Mouse (Mus musculus) forebrain, embryonic 11.5 days (tissue): Measurements from ENCODE around the gene Hoxa3. TPM values are rescaled to one million over a fixed set of nuclear protein-coding genes. Genes with fewer than 3 reads are reported as not detected.

Source experiments
- ATAC-seq: fragments of 200-750 bp; cut with Nextera tagmentation; replicated peaks from 2 replicates; pipeline ENCODE4 v1.8.0; 2017; ENCODE audit warnings: moderate TSS enrichment; ENCODE audit not compliant: low FRiP score
- DNase-seq: peaks from one replicate; pipeline ENCODE4 v3.0.0-alpha.2; 2017; ENCODE audit warnings: low spot score
- H3K27ac ChIP-seq: fragments of 300-500 bp; sonication (generic); 2 replicates; pipeline ENCODE4 v1.5.1; 2014; ENCODE audit warnings: low read depth, low read length
- H3K27me3 ChIP-seq: fragments of 300-500 bp; sonication (generic); 2 replicates; pipeline ENCODE4 v1.6.1; 2014; ENCODE audit warnings: mild to moderate bottlenecking, low read length, mixed read lengths; ENCODE audit not compliant: control insufficient read depth, insufficient read depth
- H3K36me3 ChIP-seq: fragments of 300-500 bp; sonication (generic); 2 replicates; pipeline ENCODE4 v1.6.1; 2014; ENCODE audit warnings: mild to moderate bottlenecking, low read length, moderate library complexity, mixed read lengths; ENCODE audit not compliant: control insufficient read depth, insufficient read depth
- H3K4me1 ChIP-seq: fragments of 300-500 bp; sonication (generic); replicated peaks from 2 replicates; pipeline ENCODE4 v1.6.1; 2014; ENCODE audit warnings: low read length, mixed read lengths; ENCODE audit not compliant: control insufficient read depth, insufficient read depth
- H3K4me2 ChIP-seq: fragments of 300-500 bp; sonication (generic); 2 replicates; pipeline ENCODE4 v1.6.1; 2014; ENCODE audit warnings: low read depth, mild to moderate bottlenecking, low read length, moderate library complexity, mixed read lengths; ENCODE audit not compliant: severe bottlenecking
- H3K4me3 ChIP-seq: fragments of 300-500 bp; sonication (generic); 2 replicates; pipeline ENCODE4 v1.5.1; 2014; ENCODE audit warnings: low read depth, low read length
- H3K9ac ChIP-seq: fragments of 300-500 bp; sonication (generic); 2 replicates; pipeline ENCODE4 v1.6.1; 2014; ENCODE audit warnings: low read length
- H3K9me3 ChIP-seq: fragments of 300-500 bp; sonication (generic); 2 replicates; pipeline ENCODE4 v1.6.1; 2016; ENCODE audit warnings: low read length, mixed read lengths; ENCODE audit not compliant: control insufficient read depth
- WGBS: fragments of 180-500 bp; shearing (Covaris S2); extraction: QIAGEN DNeasy Blood & Tissue Kit; methylation state at CpG from one replicate; pipeline ENCODE4 v1.1.7; 2014; 5-methylcytosine and 5-hydroxymethylcytosine counted together
- polyA plus RNA-seq: library from polyadenylated mRNA; unstranded; fragments of >200 nt; fragmentation: Nextera tagmentation; extraction: Ambion mirVana; gene quantifications from 2 replicates; pipeline ENCODE4 v1.2.1, GENCODE M21; 2014

Gene Hoxa3
- polyA plus RNA-seq, 1 experiment from 2014 or later = not detected

GRCm38 (mm10) chr6:52189909-52190308 lies 23.2 kb downstream of the Hoxa3 start:
- Histone ChIP-seq H3K36me3 (no peaks in the 10 kb centered on the region), H3K9me3 (no peaks in the 10 kb centered on the region), H3K9ac (no peak overlapping the region), H3K4me1 (peaks cover 10% of the 10 kb centered on the region; the same call in 1 of the 2 replicates), H3K27me3 (peaks cover 100% of the 10 kb centered on the region), H3K4me2 (no peak overlapping the region), H3K4me3 (no peak overlapping the region), H3K27ac (no peak overlapping the region)
- peak; percentile 54 for DNase-seq
- no peak for ATAC-seq
- 5% methylated on average over 8 of the region's 8 CpGs for WGBS

DNA sequence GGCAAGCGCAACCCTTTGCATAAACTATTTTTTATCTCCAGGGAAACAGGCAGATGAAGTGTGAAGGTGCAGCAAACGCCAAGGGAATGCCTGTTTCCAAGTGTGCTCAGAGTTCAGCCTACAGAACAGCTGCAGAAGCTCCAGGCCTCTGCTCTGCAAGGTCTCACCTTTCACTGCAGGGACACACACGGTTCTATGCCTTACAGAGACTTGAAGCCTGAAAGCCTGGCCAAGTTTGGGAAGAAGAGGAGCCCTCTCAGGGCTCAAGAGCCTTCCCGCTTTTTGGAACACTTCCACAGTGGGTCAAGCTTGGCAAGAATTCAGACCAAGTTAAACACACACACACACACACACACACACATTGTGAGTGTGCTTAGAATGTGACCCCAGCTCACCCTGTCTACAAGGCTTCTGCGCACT lies 24.0 kb downstream of the Hoxa3 start:
- no peaks in the 10 kb centered on the region for H3K36me3 ChIP-seq
- no peaks in the 10 kb centered on the region for H3K9me3 ChIP-seq
- no peak overlapping the region for H3K4me3 ChIP-seq
- peaks cover 100% of the 10 kb centered on the region for H3K27me3 ChIP-seq
- DNase-seq (peak; percentile 52), ATAC-seq (no peak)
- no peak overlapping the region for H3K27ac ChIP-seq
- WGBS = 7% methylated on average over 5 of the region's 5 CpGs
- H3K4me2 ChIP-seq = no peak overlapping the region
- H3K9ac ChIP-seq = no peak overlapping the region
- peaks cover 10% of the 10 kb centered on the region; the same call in 1 of the 2 replicates for H3K4me1 ChIP-seq

- no peak overlapping the region for H3K9ac ChIP-seq
- no peak overlapping the region for H3K4me2 ChIP-seq
- 0% methylated on average over 1 of the region's 1 CpGs for WGBS
- no peaks in the 10 kb centered on the region for H3K36me3 ChIP-seq
- peak; percentile 41 for DNase-seq
- H3K4me3 ChIP-seq = no peak overlapping the region
- peaks cover 4% of the 10 kb centered on the region; the same call in 1 of the 2 replicates for H3K4me1 ChIP-seq
- H3K9me3 ChIP-seq = no peaks in the 10 kb centered on the region
- peaks cover 100% of the 10 kb centered on the region for H3K27me3 ChIP-seq
- H3K27ac ChIP-seq = no peak overlapping the region
- ATAC-seq = no peak
Measured at GRCm38 (mm10) chr6:52186500-52186899, 26.6 kb downstream of the Hoxa3 start.

DNA sequence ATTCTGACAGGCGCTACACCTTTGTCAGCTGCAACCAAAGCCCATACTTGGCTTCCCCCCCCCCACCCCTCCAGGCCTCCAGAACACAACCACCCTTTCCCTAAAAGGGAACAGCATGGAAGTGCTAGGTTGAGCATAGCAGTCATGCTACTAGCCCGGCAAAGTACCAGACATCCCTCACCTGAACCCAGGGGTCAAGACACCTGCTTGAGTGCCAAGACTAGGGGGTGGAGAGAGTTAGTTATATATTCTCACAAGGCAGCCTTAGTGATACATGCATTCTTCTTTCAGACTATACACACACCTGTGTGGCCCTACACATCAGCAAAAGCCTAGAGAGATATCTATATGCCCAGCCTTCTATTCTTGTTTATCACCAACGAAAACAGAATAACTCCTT lies 27.3 kb downstream of the Hoxa3 start:
- Histone ChIP-seq H3K36me3 (no peaks in the 10 kb centered on the region), H3K4me1 (no peaks in the 10 kb centered on the region), H3K4me2 (no peak overlapping the region), H3K9me3 (no peaks in the 10 kb centered on the region), H3K27ac (no peak overlapping the region), H3K9ac (no peak overlapping the region), H3K4me3 (no peak overlapping the region), H3K27me3 (peaks cover 100% of the 10 kb centered on the region)
- 6% methylated on average over 3 of the region's 3 CpGs for WGBS
- DNase-seq (peak; percentile 46), ATAC-seq (no peak)

- Histone ChIP-seq H3K4me2 (no peak overlapping the region), H3K9me3 (no peaks in the 10 kb centered on the region), H3K4me1 (no peaks in the 10 kb centered on the region), H3K4me3 (no peak overlapping the region), H3K9ac (no peak overlapping the region), H3K27me3 (peaks cover 100% of the 10 kb centered on the region), H3K27ac (no peak overlapping the region), H3K36me3 (no peaks in the 10 kb centered on the region)
- 2% methylated on average over 19 of the region's 19 CpGs for WGBS
- DNase-seq (peak; percentile 44), ATAC-seq (no peak)
Measured at GRCm38 (mm10) chr6:52185222-52185621, 27.9 kb downstream of the Hoxa3 start.

DNA sequence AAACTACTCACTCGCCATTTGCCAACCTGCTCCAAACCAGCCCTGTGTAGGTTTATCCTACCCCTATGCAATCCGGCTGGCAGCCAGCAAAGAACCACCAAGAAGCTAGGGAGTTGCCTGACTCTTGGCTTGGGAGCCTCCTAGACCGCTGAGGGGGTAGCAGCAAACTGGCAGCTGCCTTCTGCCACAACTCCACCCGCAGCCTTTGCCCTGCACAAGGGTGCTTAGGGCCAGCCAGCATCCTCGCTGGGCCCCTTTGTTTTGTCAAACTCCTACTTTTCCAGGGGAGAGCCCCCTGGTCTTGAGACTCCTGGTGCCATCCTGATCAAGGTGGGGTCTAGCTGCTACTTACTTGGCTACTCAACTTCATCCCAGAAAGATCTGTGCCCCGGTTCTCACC lies 28.5 kb downstream of the Hoxa3 start:
- Histone ChIP-seq H3K4me1 (no peaks in the 10 kb centered on the region), H3K27ac (no peak overlapping the region), H3K27me3 (peaks cover 100% of the 10 kb centered on the region), H3K4me3 (no peak overlapping the region), H3K36me3 (no peaks in the 10 kb centered on the region), H3K9me3 (no peaks in the 10 kb centered on the region), H3K9ac (no peak overlapping the region), H3K4me2 (no peak overlapping the region)
- DNase-seq = peak; percentile 47
- no peak for ATAC-seq
- 3% methylated on average over 6 of the region's 6 CpGs for WGBS

DNA sequence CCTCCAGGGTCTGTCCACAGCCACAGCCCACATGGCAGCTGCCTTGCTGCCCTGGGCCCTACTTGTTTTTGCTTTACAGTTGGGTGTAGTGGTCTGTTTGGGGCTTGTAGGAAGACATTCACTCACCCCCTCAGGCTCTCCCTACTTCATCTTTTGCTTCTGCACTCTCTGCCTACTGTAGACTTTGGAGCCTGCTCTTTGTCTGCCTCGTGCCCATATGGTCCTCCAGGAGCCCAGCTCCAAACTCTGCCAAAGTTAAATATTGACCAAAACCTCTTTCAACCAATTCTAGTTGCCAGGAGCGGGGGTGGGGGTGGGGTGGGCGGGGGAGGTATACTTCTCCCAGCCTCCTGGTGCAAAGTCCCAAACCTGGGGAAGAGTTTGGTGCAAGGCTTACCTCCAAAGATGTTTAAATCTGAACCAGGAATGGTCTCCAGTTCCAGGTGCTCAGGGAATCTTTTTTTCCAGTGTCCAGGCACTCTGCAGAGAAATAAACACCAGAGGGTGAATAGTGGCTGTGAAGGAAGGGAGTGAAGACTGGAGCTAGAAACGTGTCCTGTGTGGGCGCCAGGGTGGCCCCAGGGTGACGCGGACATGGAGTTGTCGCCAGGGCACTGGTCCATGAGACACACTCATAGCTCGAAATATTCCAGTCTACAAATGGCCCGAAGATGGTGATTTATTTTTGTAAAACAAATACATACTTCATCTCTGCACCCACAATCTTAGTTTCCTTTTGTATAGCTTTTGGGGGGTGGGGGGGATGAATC lies 29.6 kb downstream of the Hoxa3 start:
- Histone ChIP-seq H3K36me3 (no peaks in the 10 kb centered on the region), H3K4me1 (no peaks in the 10 kb centered on the region), H3K4me3 (no peak overlapping the region), H3K9ac (no peak overlapping the region), H3K27ac (no peak overlapping the region), H3K27me3 (peaks cover 100% of the 10 kb centered on the region), H3K4me2 (no peak overlapping the region), H3K9me3 (no peaks in the 10 kb centered on the region)
- peak; percentile 39 for DNase-seq
- ATAC-seq = no peak
- 8% methylated on average over 10 of the region's 10 CpGs for WGBS

GRCm38 (mm10) chr6:52182793-52183192 lies 30.3 kb downstream of the Hoxa3 start:
- Histone ChIP-seq H3K27me3 (peaks cover 100% of the 10 kb centered on the region), H3K4me1 (no peaks in the 10 kb centered on the region), H3K36me3 (no peaks in the 10 kb centered on the region), H3K4me2 (no peak overlapping the region), H3K9ac (no peak overlapping the region), H3K9me3 (no peaks in the 10 kb centered on the region), H3K27ac (no peak overlapping the region), H3K4me3 (no peak overlapping the region)
- DNase-seq (no peak), ATAC-seq (no peak)
- WGBS = 3% methylated on average over 1 of the region's 1 CpGs

DNA sequence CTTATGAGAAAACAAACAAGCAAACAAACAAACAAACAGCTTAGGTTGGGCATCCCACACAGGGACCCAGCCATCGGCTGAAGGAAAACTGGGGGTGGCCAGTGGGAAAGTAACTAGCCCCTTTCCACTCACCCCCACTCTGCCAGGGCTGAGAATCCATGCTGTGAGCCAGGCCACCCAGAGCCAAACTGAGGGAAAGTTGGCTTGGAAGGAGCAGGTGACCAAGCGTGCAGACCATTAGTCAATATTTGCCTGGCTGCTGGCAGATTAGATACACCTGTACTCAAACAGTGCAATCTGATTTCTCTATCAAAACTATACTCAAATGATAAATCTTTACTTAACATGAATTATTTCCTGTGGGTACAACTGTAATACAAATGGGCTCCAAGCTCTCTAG lies 31.1 kb downstream of the Hoxa3 start:
- WGBS = 10% methylated on average over 2 of the region's 2 CpGs
- Histone ChIP-seq H3K4me1 (no peaks in the 10 kb centered on the region), H3K27ac (no peak overlapping the region), H3K9me3 (no peaks in the 10 kb centered on the region), H3K27me3 (peaks cover 100% of the 10 kb centered on the region), H3K36me3 (no peaks in the 10 kb centered on the region), H3K4me2 (no peak overlapping the region), H3K9ac (no peak overlapping the region), H3K4me3 (no peak overlapping the region)
- DNase-seq (peak; percentile 48), ATAC-seq (no peak)
